Mouse (Mus musculus) adrenal gland, adult 8-10 months (tissue): ENCODE data around the gene Cox7a2. TPM values are rescaled to one million over a fixed set of nuclear protein-coding genes. Genes with fewer than 3 reads are reported as not detected.

Source experiments
- DNase-seq: peaks from one replicate; pipeline ENCODE4 v3.0.0; 2022
- total RNA-seq, 4 experiments: library from RNA; stranded (reverse); gene quantifications; 2 replicates each; pipeline ENCODE4 v1.2.4; 2022

The Cox7a2 gene
- 100 to 1,000 TPM; 227 to 347 (median 305) TPM for total RNA-seq

GRCm38 (mm10) chr9:79759385-79760005 lies at the start of gene Cox7a2:
Cox7a2 (minus strand) TSS chr9:79759878.
- DNase-seq: peak; percentile 94

GRCm38 (mm10) chr9:79809411-79809810 lies 49.7 kb upstream of the Cox7a2 start:
- DNase-seq: no peak

- no peak for DNase-seq
These were observed 47.5 kb upstream of the Cox7a2 start for GRCm38 (mm10) chr9:79807178-79807577.

GRCm38 (mm10) chr9:79806317-79807075 lies 46.8 kb upstream of the Cox7a2 start:
- no peak for DNase-seq

GRCm38 (mm10) chr9:79805426-79805825 lies 45.7 kb upstream of the Cox7a2 start:
- no peak for DNase-seq

- DNase-seq: no peak
These were observed 36.9 kb upstream of the Cox7a2 start for GRCm38 (mm10) chr9:79796461-79797135.

GRCm38 (mm10) chr9:79795076-79795475 lies 35.4 kb upstream of the Cox7a2 start:
- no peak for DNase-seq

GRCm38 (mm10) chr9:79792841-79793835 lies 33.5 kb upstream of the Cox7a2 start, which contains the start of gene Tmem30a:
Tmem30a (minus strand) TSS chr9:79793507.
- peak; percentile 95 for DNase-seq

GRCm38 (mm10) chr9:79785794-79786085 lies 26.1 kb upstream of the Cox7a2 start:
- no peak for DNase-seq

- no peak for DNase-seq
These were observed 25.5 kb upstream of the Cox7a2 start for GRCm38 (mm10) chr9:79784934-79785793.

GRCm38 (mm10) chr9:79784439-79784838 lies 24.8 kb upstream of the Cox7a2 start:
- no peak for DNase-seq

- DNase-seq: no peak
These were observed 19.7 kb upstream of the Cox7a2 start for GRCm38 (mm10) chr9:79779354-79779753.

- DNase-seq: no peak
These were observed 7.4 kb upstream of the Cox7a2 start for GRCm38 (mm10) chr9:79766991-79767545.

GRCm38 (mm10) chr9:79765329-79765728 lies 5.7 kb upstream of the Cox7a2 start:
- no peak for DNase-seq

GRCm38 (mm10) chr9:79762519-79762918 lies 2.8 kb upstream of the Cox7a2 start:
- no peak for DNase-seq

- no peak for DNase-seq
These were observed 398 bp upstream of the Cox7a2 start for GRCm38 (mm10) chr9:79760076-79760475.

- DNase-seq: no peak
These were observed 4.4 kb downstream of the Cox7a2 start for GRCm38 (mm10) chr9:79755311-79755710.

GRCm38 (mm10) chr9:79751846-79752245 lies 7.8 kb downstream of the Cox7a2 start:
- no peak for DNase-seq

- no peak for DNase-seq
These were observed 9.0 kb downstream of the Cox7a2 start for GRCm38 (mm10) chr9:79750709-79751108.

GRCm38 (mm10) chr9:79745036-79745435 lies 14.6 kb downstream of the Cox7a2 start:
- no peak for DNase-seq

GRCm38 (mm10) chr9:79735608-79736007 lies 24.1 kb downstream of the Cox7a2 start:
- no peak for DNase-seq
